Mouse (Mus musculus): ENCODE measurements around the gene Epha3. TPM values are rescaled to one million over a fixed set of nuclear protein-coding genes. Genes with fewer than 3 reads are reported as not detected.

Epha3 gene
- total RNA-seq, 2 experiments from 2014 or later: not detected

- ATAC-seq (replicated peaks; ENCODE audit: low FRiP score, low TSS enrichment, poor library complexity, severe bottlenecking): no peak
Observed at GRCm38 (mm10) chr16:63794292-63794691, 69.7 kb downstream of the Epha3 start.

GRCm38 (mm10) chr16:63793805-63794204, 70.2 kb downstream of the Epha3 start:
- ATAC-seq (replicated peaks; ENCODE audit: low FRiP score, low TSS enrichment, poor library complexity, severe bottlenecking): no peak

DNA sequence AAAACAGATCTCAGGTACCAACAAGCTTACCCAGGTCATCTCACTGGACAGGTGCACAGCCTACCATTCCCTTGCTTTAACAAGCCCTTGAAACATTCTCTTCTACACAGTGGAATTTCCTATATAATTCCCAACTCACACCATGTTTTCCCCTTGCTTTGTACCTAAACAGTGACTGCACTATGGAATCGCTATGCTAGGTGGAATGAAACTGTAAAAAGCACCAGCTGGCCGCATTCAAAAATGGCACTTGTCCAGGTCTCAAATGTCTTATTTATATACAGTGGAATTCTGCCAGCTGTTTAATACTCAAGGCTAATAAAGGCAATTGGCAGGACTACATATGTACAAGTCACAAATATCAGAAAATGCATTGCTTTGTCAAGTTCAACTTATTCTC, 71.9 kb downstream of the Epha3 start:
- ATAC-seq (replicated peaks; ENCODE audit: low FRiP score, low TSS enrichment, poor library complexity, severe bottlenecking): no peak

- no peak for ATAC-seq (replicated peaks; ENCODE audit: low FRiP score, low TSS enrichment, poor library complexity, severe bottlenecking)
Observed at GRCm38 (mm10) chr16:63783544-63783943, 80.4 kb downstream of the Epha3 start.

DNA sequence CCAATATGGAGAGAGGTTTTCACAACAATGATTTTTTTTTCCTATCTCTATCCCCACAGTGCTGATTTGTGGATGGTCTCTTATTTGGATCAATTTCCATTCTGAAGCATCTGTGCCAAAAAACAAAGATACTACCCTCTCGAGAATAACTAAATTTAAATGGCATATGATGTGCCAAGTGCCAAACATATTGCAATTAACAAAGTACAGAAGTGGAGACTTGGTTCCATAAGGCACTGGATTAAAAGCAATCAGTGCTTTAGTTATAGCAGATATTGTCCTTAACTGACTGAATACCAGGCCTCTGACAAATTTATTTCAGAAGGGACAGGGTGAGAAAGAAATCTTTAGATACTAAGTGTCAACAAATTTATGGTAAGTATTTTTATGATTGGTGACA, 81.9 kb downstream of the Epha3 start:
- no peak for ATAC-seq (replicated peaks; ENCODE audit: low FRiP score, low TSS enrichment, poor library complexity, severe bottlenecking)

DNA sequence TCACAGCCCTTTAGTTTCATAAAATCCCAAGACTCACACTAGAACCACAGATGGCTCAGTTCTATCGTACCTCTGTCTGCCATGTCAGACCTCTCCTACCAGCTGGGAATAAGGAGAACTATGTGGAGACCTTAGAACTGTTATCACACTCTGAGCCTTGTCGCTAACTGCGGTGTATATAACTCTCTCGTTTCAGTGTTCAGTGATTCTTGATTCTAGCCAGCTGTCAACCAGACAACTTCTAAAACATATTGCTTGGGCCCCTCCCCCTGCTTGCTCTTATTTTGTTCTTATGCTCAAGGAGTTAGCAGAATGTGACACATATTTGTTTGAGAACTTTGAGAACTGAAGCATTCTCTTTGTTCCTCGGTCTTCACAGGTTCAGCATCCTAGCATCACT, 83.8 kb downstream of the Epha3 start:
- no peak for ATAC-seq (replicated peaks; ENCODE audit: low FRiP score, low TSS enrichment, poor library complexity, severe bottlenecking)

DNA sequence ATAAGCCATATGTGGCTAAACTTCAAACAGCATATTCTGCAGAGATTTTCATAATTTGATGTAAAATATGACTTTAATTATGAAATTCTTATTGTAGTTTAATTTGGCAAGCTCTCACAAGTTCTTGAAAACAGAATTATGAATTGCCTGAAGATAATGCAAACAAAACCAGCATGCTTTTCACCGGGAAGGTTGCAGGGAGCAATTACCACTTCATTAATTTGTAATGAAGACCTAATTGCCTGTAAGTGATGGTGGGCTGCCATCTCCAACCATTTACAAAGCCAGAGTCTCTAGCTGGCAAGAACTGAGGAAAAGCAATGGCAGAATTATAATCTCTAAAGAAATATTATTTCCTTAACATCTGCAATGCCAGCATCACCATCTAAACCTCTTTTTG, 86.2 kb downstream of the Epha3 start:
- ATAC-seq (replicated peaks; ENCODE audit: low FRiP score, low TSS enrichment, poor library complexity, severe bottlenecking): no peak

GRCm38 (mm10) chr16:63772566-63772965, 91.4 kb downstream of the Epha3 start:
- ATAC-seq (replicated peaks; ENCODE audit: low FRiP score, low TSS enrichment, poor library complexity, severe bottlenecking): no peak

- no peak for ATAC-seq (replicated peaks; ENCODE audit: low FRiP score, low TSS enrichment, poor library complexity, severe bottlenecking)
Observed at GRCm38 (mm10) chr16:63767589-63767988, 96.4 kb downstream of the Epha3 start.

DNA sequence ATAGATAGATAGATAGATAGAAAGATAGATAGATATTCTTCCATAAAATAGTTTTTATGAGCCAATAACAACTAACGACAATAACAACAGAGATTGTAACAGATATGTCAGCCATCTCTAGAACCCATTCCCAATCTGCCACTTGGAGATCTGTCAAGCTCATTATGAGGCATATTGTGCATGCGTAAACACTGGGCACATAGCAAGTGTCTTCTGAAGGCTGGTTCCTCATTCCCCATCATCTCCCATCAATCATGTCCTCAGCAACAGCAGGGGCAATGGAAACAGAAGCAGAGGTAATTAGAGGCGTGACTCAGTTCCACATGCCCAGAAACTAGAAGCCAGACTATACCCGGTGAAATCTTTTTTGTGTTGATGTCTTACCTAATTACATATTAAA, 102.8 kb downstream of the Epha3 start:
- ATAC-seq (replicated peaks; ENCODE audit: low FRiP score, low TSS enrichment, poor library complexity, severe bottlenecking): no peak

- no peak for ATAC-seq (replicated peaks; ENCODE audit: low FRiP score, low TSS enrichment, poor library complexity, severe bottlenecking)
Observed at GRCm38 (mm10) chr16:63760112-63760511, 103.9 kb downstream of the Epha3 start.

DNA sequence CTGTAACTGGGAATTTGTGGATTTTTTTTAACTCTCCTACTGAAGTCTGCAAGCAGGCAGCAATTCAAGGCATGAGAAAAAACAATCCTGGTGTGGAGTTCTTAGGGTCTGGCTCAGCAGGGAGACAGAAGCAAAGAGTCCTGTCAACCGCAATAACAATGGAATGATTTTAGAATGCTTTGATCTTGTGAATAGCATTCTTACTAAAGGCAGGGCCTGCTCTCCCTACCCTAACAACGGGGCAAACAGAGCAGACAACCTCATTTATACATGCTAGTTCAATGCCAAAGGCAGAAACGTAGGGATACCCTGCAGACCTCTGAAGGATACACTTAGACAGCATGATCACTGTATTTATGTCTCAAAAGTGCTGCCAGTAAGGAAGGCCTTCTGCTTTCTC, 110.9 kb downstream of the Epha3 start:
- no peak for ATAC-seq (replicated peaks; ENCODE audit: low FRiP score, low TSS enrichment, poor library complexity, severe bottlenecking)

GRCm38 (mm10) chr16:63747817-63748216, 116.2 kb downstream of the Epha3 start:
- no peak for ATAC-seq (replicated peaks; ENCODE audit: low FRiP score, low TSS enrichment, poor library complexity, severe bottlenecking)

GRCm38 (mm10) chr16:63745465-63745864, 118.5 kb downstream of the Epha3 start:
- ATAC-seq (replicated peaks; ENCODE audit: low FRiP score, low TSS enrichment, poor library complexity, severe bottlenecking): no peak

GRCm38 (mm10) chr16:63743208-63743854, 120.6 kb downstream of the Epha3 start:
- ATAC-seq (replicated peaks; ENCODE audit: low FRiP score, low TSS enrichment, poor library complexity, severe bottlenecking): no peak

DNA sequence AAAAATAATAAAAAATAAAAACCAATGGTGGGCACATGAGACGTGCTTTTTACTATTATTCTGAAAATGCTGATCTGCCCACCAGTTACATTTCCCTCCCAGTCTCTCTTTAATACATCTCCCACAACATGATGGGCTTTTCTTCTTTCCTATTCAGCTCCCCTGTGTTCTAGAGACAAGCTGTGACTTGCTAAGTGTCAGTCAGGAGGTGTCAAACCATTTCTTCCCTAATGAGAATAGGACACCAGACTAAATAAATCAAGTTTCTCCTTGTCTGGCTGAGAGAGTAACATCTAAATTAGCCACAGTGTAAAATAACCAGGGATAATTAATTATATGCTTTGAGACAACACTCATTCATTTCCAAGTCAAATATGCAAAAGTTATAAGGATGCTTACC, 144.7 kb downstream of the Epha3 start:
- ATAC-seq (replicated peaks; ENCODE audit: low FRiP score, low TSS enrichment, poor library complexity, severe bottlenecking): no peak

- ATAC-seq (replicated peaks; ENCODE audit: low FRiP score, low TSS enrichment, poor library complexity, severe bottlenecking): no peak
Observed at GRCm38 (mm10) chr16:63717317-63717716, 146.7 kb downstream of the Epha3 start.

GRCm38 (mm10) chr16:63706912-63707868, 156.8 kb downstream of the Epha3 start:
- no peak for ATAC-seq (replicated peaks; ENCODE audit: low FRiP score, low TSS enrichment, poor library complexity, severe bottlenecking)

DNA sequence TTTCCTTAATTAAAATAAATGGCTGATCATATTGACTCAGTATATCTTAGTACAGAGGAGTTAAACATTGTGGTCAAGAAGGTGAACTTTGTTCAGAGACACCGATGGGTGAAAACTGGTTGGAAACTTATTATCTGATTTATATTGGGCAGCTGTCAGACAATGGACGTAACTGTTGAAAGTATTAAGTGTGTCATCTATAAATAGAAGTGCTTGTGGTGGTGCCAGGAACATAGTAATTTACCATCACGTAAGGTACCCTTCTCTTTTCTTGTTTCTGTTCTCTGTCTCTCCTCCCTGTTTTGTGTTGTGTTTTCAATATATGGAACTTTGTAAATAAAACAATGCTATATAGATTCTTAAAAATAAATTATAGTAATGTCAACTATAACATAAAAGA, 174.6 kb downstream of the Epha3 start:
- ATAC-seq (replicated peaks; ENCODE audit: low FRiP score, low TSS enrichment, poor library complexity, severe bottlenecking): no peak

DNA sequence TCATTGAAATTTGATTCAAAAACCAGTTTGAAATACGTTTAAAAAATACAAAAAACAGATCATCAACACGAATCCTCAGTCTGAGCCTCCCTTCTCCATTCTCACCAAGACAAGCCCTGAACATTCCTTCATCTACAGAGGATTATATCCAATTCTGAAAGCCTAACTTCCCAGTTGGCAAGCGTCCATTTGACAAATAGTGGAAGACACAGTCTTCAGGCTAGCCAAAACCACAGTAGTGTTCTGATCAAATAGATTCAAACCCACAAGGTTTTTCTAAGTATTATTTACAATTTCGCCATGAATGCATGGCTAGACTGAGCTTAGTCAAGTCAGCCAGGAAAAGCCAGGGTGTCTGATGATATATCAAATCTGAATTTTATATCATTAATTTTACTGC, 179.8 kb downstream of the Epha3 start:
- no peak for ATAC-seq (replicated peaks; ENCODE audit: low FRiP score, low TSS enrichment, poor library complexity, severe bottlenecking)

GRCm38 (mm10) chr16:63674426-63674825, 189.5 kb downstream of the Epha3 start:
- ATAC-seq (replicated peaks; ENCODE audit: low FRiP score, low TSS enrichment, poor library complexity, severe bottlenecking): no peak

Data from megakaryocyte-erythroid progenitor cell, adult 5-6 weeks (primary cell).